Mouse (Mus musculus) heart, postnatal 0 days (tissue): ENCODE data around the gene Sox6.

Experiments used
- CTCF ChIP-seq: IDR thresholded peaks from 2 replicates; pipeline ENCODE4 v1.5.1; 2016; ENCODE audit warnings: antibody characterized with exemption, control low read depth, low read depth
- EP300 ChIP-seq: IDR thresholded peaks from 2 replicates; pipeline ENCODE4 v1.6.1; 2016; ENCODE audit warnings: antibody characterized with exemption, low read depth

GRCm38 (mm10) chr7:115734137-115734536 lies 304.5 kb downstream of the Sox6 start:
- TF ChIP-seq CTCF, result no peak
- TF ChIP-seq EP300, result no peak
